Mouse (Mus musculus) neural tube, embryonic 10.5 days (tissue): Measurements from ENCODE around the gene Cntln.

Experiments
- DNase-seq: peaks from one replicate; pipeline ENCODE4 v3.0.0-alpha.2; 2017; ENCODE audit warnings: low spot score; ENCODE audit errors: extremely low spot score

Gene Cntln

GRCm38 (mm10) chr4:84884111-84884538, at the start of gene Cntln:
TSS of gene Cntln (plus strand) at chr4:84884309.
- peak; percentile 95 for DNase-seq

DNA sequence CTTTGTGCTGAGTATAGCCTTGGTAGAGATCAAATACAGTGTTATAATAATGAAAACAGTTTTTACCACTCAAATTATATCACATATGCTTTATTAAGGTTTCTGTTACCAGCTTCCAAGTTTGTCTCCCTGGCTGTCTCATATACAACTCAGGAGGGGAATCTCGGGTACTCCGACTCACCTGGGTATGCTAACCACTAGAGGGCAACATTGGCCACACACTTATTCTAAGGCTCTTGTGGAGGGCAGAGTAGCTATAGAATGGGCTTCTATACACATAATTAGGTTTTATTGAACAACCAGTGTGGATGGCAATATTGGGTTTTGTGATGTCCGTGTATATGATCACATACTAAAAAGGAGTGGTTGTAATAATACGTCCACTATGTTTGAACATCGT, 47.1 kb upstream of the Cntln start:
- no peak for DNase-seq

DNA sequence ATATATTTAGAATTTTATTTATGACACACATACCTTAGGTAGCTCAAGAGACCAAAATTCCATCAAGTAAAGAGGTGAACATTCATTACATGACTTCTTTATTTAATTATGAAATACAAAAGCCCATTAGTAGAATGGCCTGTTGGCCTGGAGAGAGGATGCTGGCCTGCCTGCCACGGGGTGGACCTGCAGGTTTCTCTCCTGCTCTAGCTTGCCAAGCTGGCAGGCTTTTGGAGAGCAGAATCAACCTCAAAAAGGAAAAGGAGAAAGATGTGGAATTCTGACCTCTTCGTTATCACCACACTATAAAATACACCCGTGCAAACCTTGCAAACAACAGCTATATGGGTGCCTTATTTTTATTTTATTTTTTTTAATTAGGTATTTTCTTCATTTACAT, 45.6 kb upstream of the Cntln start:
- no peak for DNase-seq

- no peak for DNase-seq
These were observed 44.6 kb upstream of the Cntln start for GRCm38 (mm10) chr4:84839466-84839865.

- DNase-seq, result no peak
These were observed 26.5 kb upstream of the Cntln start for GRCm38 (mm10) chr4:84857588-84857987.

DNA sequence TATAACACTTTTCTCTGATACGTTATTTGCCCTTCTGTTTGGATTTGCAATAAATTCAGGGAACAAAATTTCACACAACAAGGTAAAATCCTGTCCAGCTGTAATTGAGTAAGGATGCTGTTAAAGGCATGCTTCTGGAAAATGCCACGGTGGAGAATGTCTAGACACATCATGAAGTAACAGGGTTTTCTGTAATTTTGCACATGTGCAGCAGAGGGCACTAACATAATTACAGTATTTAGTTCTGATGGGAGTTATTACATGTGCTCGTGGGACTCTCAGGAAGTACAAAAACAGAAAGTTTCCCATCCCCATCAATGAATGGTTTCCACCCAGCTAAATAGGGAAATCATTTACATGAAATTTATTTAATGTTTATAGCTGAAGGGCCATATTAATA, 7.8 kb upstream of the Cntln start:
- DNase-seq, result no peak

DNA sequence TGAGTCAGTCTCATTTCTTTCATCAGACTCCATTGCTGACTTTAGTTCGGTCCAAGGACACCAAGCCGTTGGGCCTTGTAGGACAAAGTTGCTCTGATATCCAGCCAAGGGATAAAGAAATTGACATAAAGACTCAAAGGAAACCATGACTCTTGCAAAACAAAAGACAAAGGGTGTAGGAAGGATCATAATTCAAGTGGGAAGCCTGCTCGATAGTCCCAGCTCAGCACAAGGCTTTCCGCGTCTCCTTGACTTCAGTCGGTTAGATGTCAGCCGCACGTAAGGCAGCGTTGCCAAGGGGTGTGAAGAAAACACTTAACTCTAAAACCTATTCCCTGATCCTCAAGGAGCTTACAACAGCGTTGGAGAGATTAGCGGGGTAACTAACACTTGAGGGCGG, 463 bp upstream of the Cntln start:
- DNase-seq, result no peak

- DNase-seq, result no peak
These were observed 596 bp downstream of the Cntln start for GRCm38 (mm10) chr4:84884539-84885270.

DNA sequence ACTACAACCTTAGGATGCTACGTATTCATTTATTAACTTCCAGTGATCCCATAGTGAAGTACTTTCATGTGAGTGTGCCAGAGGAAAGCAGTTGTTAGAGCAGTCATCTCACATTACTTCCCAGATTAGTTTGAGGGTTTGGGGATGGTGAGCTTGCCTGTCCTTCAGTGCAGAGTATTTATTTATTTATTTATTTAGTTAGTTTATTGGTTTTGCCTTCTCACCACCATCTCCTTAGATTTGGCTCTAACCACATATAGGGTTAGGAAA, 1.1 kb downstream of the Cntln start:
- no peak for DNase-seq

- no peak for DNase-seq
These were observed 34.3 kb downstream of the Cntln start for GRCm38 (mm10) chr4:84918393-84918792.

GRCm38 (mm10) chr4:84934342-84934929, 50.3 kb downstream of the Cntln start:
- no peak for DNase-seq

DNA sequence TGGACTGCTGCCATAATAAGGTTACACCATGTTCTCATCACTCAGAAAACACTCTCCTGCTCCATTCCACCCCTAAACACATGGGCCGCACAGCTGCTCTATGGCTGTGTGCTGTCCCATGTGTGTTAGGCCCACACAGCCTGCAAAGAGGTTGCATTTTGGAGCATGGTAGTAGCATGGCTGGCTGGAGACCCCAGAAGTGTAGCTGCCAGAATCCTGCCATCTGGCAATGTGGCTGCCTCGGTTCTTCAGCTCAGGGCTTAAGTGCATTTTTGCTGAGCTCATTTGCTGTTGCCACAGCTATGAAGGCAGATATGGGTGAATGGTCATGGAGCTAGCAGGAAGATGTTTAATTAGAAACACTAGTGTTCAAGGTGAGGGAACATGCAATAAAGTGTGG, 58.0 kb downstream of the Cntln start:
- no peak for DNase-seq

DNA sequence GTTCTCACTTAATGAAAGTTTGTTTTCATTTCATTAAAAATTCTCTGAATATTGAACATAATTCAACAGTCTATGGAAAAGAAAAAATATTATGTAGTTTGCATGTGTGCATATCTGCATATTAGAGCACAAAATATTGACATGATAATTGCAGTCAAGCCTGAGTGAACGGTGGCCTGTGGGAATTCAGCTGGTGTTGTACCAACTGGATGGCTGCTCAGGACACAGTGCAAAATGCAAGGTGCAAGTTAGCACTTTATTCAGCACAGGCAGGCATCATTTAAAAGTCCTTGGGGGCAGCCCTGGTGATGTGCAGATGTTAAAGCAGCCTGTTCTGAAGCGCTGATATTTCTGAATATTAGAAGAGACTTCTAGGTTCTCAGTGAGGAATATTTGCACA, 58.5 kb downstream of the Cntln start:
- no peak for DNase-seq

DNA sequence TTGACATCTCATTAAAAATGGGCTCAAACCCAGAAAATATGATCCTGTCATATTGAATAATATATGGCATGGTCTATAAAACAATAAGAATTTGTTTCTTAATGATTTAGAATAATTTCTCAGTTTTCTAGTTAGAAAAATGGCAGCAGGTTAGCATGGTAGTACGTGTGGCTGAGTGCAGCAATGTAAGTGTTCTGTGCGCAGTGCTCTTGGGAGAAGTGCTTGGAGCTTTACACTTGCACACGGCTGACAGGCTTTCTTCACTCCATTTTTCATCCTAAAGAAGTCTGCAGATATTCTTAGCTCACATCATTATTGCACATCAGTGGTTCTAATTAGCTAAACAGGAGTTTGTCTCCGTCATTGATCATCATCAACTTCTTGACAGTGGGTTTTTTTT, 60.0 kb downstream of the Cntln start:
- no peak for DNase-seq

DNA sequence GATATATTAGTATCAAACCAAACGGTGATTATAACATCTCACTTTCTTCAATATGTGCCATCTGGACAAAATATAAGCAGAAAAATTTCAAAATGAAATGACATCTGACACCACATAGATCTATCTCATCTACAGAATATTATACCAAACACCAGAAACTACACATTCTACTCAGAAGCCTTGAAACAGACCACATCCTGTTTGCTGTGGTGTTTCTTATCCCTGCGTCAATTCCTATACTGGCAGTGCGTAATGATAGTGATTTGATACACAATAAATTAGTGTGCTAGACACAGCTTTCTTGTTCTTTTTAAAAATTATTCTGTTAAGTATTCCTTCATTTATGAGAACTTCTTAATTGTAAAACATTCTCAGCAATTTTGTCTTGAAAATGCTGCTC, 62.3 kb downstream of the Cntln start:
- no peak for DNase-seq

- DNase-seq, result no peak
These were observed 93.0 kb downstream of the Cntln start for GRCm38 (mm10) chr4:84976875-84977646.

GRCm38 (mm10) chr4:84995520-84996348, 111.6 kb downstream of the Cntln start:
- no peak for DNase-seq

DNA sequence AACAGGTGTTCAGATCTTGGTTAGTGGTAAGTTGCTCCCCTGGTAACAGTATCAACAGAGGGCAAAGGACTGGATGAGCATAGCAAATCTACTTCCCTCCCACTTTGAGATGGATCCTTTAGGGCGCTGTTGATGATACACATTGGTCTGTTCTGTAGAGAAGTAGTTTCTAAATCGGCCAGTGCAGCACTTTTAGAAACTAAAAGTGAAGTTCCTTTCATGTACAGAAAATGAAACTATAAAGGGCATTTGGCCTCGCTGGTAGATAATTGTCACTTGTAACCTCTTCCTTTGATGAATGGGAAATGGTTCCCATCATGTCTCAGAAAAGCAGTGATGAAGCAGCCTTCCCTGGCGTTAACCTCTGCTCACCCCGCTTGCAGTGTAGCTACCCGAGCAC, 121.5 kb downstream of the Cntln start:
- no peak for DNase-seq

DNA sequence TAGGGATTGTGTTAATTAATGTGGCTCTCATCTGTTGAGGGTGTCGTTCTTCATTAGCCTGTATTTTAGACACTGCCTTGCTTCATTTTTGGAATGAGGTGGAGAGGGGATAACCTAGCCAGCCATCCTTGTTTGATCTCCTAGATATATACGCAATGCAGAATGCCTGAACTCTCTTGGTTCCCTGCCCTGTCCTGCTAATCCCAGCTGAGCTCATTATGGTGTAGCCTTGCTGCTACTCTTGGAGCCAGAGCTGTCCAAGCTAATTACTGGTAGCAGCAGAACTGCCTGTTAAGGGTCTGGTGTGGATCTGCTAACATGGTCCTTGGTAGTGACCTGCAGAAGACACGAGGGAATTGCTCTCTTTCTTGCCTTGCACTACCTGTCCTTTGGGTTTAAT, 122.7 kb downstream of the Cntln start:
- no peak for DNase-seq

DNA sequence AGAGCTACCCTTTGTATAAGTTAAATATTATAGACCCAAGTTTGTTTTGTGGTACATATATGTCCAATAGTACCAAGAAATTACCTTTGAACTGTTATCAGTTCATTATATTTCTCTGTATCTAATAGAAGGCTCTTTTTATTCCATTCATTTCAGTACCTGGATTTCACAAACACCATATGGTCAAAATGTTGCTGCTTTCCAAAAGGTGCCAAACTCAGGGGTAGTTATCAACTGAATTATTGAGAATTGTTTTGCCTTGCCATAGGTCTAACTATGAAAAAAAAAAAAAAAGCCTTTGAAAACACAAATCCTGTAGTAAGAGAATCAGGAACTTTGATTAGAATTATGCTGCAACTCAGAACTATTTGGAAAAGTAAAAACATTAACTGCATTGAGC, 126.7 kb downstream of the Cntln start:
- no peak for DNase-seq

GRCm38 (mm10) chr4:85045748-85046147, 161.6 kb downstream of the Cntln start:
- DNase-seq, result no peak
